Mouse (Mus musculus) cerebellum, adult 2 months (tissue): ENCODE results near the gene Atp6v0d1.

Source experiments
- CTCF ChIP-seq: fragments of 200-500 bp; IDR thresholded peaks from 2 replicates; pipeline ENCODE4 v1.5.1; 2011; ENCODE audit warnings: low read depth, mild to moderate bottlenecking, control low read depth, low read length, moderate library complexity, borderline replicate concordance; ENCODE audit not compliant: insufficient read depth
- POLR2A ChIP-seq: fragments of 200-500 bp; IDR thresholded peaks from 2 replicates; pipeline ENCODE4 v1.6.1; 2011; ENCODE audit warnings: low read length, control low read depth, borderline replicate concordance; ENCODE audit not compliant: insufficient read depth

DNA sequence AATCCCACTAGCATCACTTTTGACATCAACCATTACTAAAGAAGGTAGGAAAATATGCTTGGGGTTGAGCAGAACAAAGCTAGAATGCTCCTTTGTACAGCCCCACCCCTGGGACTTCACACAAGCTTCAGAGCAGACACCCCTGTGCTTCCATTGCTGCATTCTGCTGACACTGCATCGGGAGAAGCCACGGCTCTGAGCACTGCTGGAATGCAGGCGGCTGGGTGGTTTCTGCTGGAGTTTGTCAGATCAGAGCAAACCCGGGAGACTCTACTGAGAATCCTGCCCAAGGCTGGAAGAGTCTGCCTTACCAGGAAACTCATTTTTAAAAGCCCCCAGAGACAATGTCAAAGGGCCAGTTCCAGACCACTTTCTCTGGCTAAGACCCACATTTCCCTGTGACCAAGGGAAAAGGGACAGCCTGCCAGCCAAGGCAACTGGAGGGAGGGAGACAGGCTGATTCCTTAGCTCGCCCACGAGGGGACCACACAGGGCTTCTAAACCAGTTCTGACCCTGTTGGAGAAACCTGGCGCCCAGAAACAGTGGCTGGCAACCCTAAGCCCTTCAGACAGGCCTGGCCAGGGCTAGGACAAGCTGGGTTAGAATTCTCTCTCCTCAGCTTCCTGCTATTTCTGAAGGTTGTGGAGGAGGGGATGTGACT lies 21.2 kb downstream of the Atp6v0d1 start:
- TF ChIP-seq POLR2A (no peak), CTCF (no peak)
